Mouse (Mus musculus) forebrain, embryonic 15.5 days (tissue): ENCODE measurements at regions not wholly inside any gene's neighbourhood (a gene's known extent, or its start where the extent isn't known, plus 50 kb on each side); places are given as distances from the start of the nearest gene placed in this dataset.
A peak's percentile ranks its signal among the peaks of the same experiment; 100 is the strongest.

ENCODE experiments used
- ATAC-seq: fragments of 200-750 bp; cut with Nextera tagmentation; replicated peaks from 2 replicates; pipeline ENCODE4 v1.8.0; 2017; ENCODE audit warnings: mild to moderate bottlenecking, moderate TSS enrichment, moderate library complexity
- H3K27ac ChIP-seq: fragments of 300-500 bp; sonication (generic); replicated peaks from 2 replicates; pipeline ENCODE4 v1.5.1; 2015; ENCODE audit warnings: mild to moderate bottlenecking, inconsistent platforms
- H3K27me3 ChIP-seq: fragments of 300-500 bp; sonication (generic); 2 replicates; pipeline ENCODE4 v1.6.1; 2015; ENCODE audit warnings: inconsistent platforms
- H3K36me3 ChIP-seq: fragments of 300-500 bp; sonication (generic); 2 replicates; pipeline ENCODE4 v1.6.1; 2015; ENCODE audit warnings: mild to moderate bottlenecking, inconsistent platforms
- H3K4me1 ChIP-seq: fragments of 300-500 bp; sonication (generic); 2 replicates; pipeline ENCODE4 v1.6.1; 2015; ENCODE audit warnings: inconsistent platforms
- H3K4me2 ChIP-seq: fragments of 300-500 bp; sonication (generic); replicated peaks from 2 replicates; pipeline ENCODE4 v1.6.1; 2015; ENCODE audit warnings: mild to moderate bottlenecking, inconsistent platforms
- H3K4me3 ChIP-seq: fragments of 300-500 bp; sonication (generic); 2 replicates; pipeline ENCODE4 v1.5.1; 2015; ENCODE audit warnings: mild to moderate bottlenecking, inconsistent platforms
- H3K9ac ChIP-seq: fragments of 300-500 bp; sonication (generic); replicated peaks from 2 replicates; pipeline ENCODE4 v1.6.1; 2015; ENCODE audit warnings: mild to moderate bottlenecking, inconsistent platforms
- H3K9me3 ChIP-seq: fragments of 300-500 bp; sonication (generic); 2 replicates; pipeline ENCODE4 v1.6.1; 2016; ENCODE audit warnings: inconsistent platforms
- WGBS: fragments of 180-500 bp; shearing (Covaris S2); methylation state at CpG from one replicate; pipeline ENCODE4 v1.1.7; 2015; ENCODE audit warnings: mixed read lengths; 5-methylcytosine and 5-hydroxymethylcytosine counted together
- microRNA counts: library from miRNA; unstranded; fragments of <30 nt; microRNA quantifications from one replicate; lab custom pipeline; 2016
- microRNA-seq: library from miRNA; unstranded; fragments of <30 nt; microRNA quantifications from one replicate; pipeline ENCODE4, GENCODE M21; 2016

- no peaks in the 10 kb centered on the region for H3K27me3 ChIP-seq
- H3K4me3 ChIP-seq = no peak overlapping the region
- no peaks in the 10 kb centered on the region for H3K9me3 ChIP-seq
- no peak overlapping the region for H3K9ac ChIP-seq
- H3K4me2 ChIP-seq = no peak overlapping the region
- 88% methylated on average over 2 of the region's 2 CpGs for WGBS
- H3K27ac ChIP-seq = no peak overlapping the region
- ATAC-seq = no peak
- H3K36me3 ChIP-seq = no peaks in the 10 kb centered on the region
- no peaks in the 10 kb centered on the region for H3K4me1 ChIP-seq
Observed at GRCm38 (mm10) chr1:20680553-20680952, 50.2 kb upstream of the Il17a start.

MicroRNA genes in the stretch of these regions (microRNA counts, 519-probe panel; counts per million panel counts)
- 2,100 counts per million, percentile 30 among the panel's probes with 10 or more counts for microRNA mmu-miR-206 (lab: Ali Mortazavi, UCI)

Small RNA genes lying in the stretch of these regions (microRNA-seq; reads per million reads assigned to microRNA genes)
- gene Mir206 = 5.1 reads per million, percentile 19 among the genes with 10 or more reads in this experiment
